Mouse (Mus musculus) ES-E14 (cell line): ENCODE results near the gene Atp8b4. TPM values are rescaled to one million over a fixed set of nuclear protein-coding genes. Genes with fewer than 3 reads are reported as not detected.

Experiments
- DNase-seq: peaks from one replicate; pipeline ENCODE4 v3.0.0-alpha.2; 2013; ENCODE audit warnings: low read depth, low spot score
- H3K27ac ChIP-seq: 2 replicates; pipeline ENCODE4 v1.5.1; 2012; ENCODE audit warnings: low read depth, mild to moderate bottlenecking, low read length, moderate library complexity, mixed read lengths; ENCODE audit not compliant: poor library complexity, insufficient read depth, severe bottlenecking
- H3K36me3 ChIP-seq: 2 replicates; pipeline ENCODE4 v1.6.1; 2012; ENCODE audit warnings: mild to moderate bottlenecking, low read length, moderate library complexity, mixed read lengths; ENCODE audit not compliant: control insufficient read depth, poor library complexity, insufficient read depth, severe bottlenecking
- H3K4me1 ChIP-seq, 2 experiments: fragments of 150-350 bp in 1 of 2; sonication (generic) in 1 of 2; 2 replicates each; pipeline ENCODE4 v1.6.1; 2012; ENCODE audit warnings: low read length in 2 of 2, mild to moderate bottlenecking in 1 of 2, mixed read lengths in 1 of 2; ENCODE audit not compliant: control insufficient read depth in 2 of 2, insufficient read depth in 2 of 2, poor library complexity in 1 of 2
- H3K4me3 ChIP-seq, 2 experiments: fragments of 150-350 bp in 1 of 2; sonication (generic) in 1 of 2; 2 replicates each; pipeline ENCODE4 v1.5.1; 2012; ENCODE audit warnings: low read length in 2 of 2, low read depth in 1 of 2, mild to moderate bottlenecking in 1 of 2, mixed read lengths in 1 of 2; ENCODE audit not compliant: insufficient read depth in 1 of 2, poor library complexity in 1 of 2, severe bottlenecking in 1 of 2
- H3K9ac ChIP-seq: 2 replicates; pipeline ENCODE4 v1.6.1; 2012; ENCODE audit warnings: low read depth, mild to moderate bottlenecking, low read length, mixed read lengths; ENCODE audit not compliant: poor library complexity, insufficient read depth, severe bottlenecking
- H3K9me3 ChIP-seq: fragments of 150-350 bp; sonication (generic); 2 replicates; pipeline ENCODE4 v1.6.1; 2012; ENCODE audit warnings: low read depth, mild to moderate bottlenecking, low read length; ENCODE audit not compliant: control insufficient read depth, insufficient read depth
- CHD2 ChIP-seq: IDR thresholded peaks from 2 replicates; pipeline ENCODE4 v1.6.1; 2014; ENCODE audit warnings: mild to moderate bottlenecking, low read depth, low read length, inconsistent platforms
- HCFC1 ChIP-seq: IDR thresholded peaks from 2 replicates; pipeline ENCODE4 v1.6.1; 2012; ENCODE audit warnings: low read length, inconsistent platforms, borderline replicate concordance; ENCODE audit not compliant: insufficient read depth
- MAFK ChIP-seq: IDR thresholded peaks from 2 replicates; pipeline ENCODE4 v1.6.1; 2014; ENCODE audit warnings: mild to moderate bottlenecking, low read depth, low read length, inconsistent platforms; ENCODE audit not compliant: insufficient read depth
- ZC3H11A ChIP-seq: IDR thresholded peaks from 2 replicates; pipeline ENCODE4 v1.6.1; 2012; ENCODE audit warnings: low read depth, mild to moderate bottlenecking, inconsistent platforms, low read length, borderline replicate concordance
- ZNF384 ChIP-seq: IDR thresholded peaks from 2 replicates; pipeline ENCODE4 v1.6.1; 2012; ENCODE audit warnings: low read depth, low read length, inconsistent platforms
- in situ Hi-C, 2 experiments: fragments of 600-800 bp; cut with MboI; formaldehyde crosslinking; loops; one replicate each; pipeline ENCODE4 v1.15.1; 2025; ENCODE audit warnings: low sequenced_read_pairs in 2 of 2, inconsistent platforms in 1 of 2; ENCODE audit not compliant: unreplicated experiment in 2 of 2
- total RNA-seq: library from RNA; depleted of rRNA; stranded (reverse); fragments of 300-350 nt; gene quantifications from 2 replicates; pipeline ENCODE4 v1.2.3, GENCODE M21; 2012

Gene Atp8b4
- total RNA-seq, 1 experiment = 0.27 TPM

DNA sequence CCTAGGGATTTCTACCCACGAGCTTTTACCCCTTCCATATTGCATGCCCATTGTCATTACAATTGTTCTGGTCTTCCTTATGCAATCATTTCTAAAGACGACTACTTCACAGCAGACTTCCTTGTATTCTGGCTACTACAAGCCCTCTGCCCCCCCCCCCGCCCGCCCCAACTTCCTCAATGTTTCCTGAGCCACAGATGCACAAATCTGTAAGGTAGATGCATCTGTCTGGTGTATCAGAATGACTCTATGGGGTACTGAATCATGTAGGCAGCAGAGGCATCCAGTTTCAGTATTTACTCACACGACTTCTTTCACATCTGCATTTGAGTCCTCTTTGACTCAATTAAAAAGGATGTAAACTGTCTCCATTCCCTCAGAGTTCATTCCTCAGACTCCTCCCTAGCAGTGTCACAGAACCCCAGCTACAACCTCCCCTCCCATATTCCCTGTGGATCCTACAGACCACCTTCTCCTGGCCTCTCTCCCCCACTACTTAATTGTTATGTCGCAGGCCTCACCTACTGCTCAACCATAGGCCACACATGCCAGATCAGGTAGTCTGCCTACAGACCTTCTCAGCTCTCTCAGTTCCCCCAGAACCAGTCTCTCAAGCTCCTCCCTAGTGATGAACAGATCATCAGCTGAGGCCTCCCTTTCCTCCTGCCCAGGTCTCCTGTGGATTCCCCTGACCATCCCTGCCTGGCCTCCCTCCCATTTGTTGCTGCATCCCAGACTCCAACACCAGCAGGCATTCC is 14.8 kb upstream of the Atp8b4 start:
- Histone ChIP-seq H3K27ac (no peak overlapping the region), H3K9ac (no peak overlapping the region), H3K4me3 (no peak overlapping the region), H3K36me3 (no peaks in the 10 kb centered on the region), H3K4me1 (0 out of 4 replicates have a peak, but pooled peaks cover 0 to 3% of the 10 kb centered on the region in 2 experiments), H3K9me3 (no peaks in the 10 kb centered on the region)
- TF ChIP-seq ZNF384 = no peak
- no peak for DNase-seq
- in situ Hi-C loops = no loop called here

DNA sequence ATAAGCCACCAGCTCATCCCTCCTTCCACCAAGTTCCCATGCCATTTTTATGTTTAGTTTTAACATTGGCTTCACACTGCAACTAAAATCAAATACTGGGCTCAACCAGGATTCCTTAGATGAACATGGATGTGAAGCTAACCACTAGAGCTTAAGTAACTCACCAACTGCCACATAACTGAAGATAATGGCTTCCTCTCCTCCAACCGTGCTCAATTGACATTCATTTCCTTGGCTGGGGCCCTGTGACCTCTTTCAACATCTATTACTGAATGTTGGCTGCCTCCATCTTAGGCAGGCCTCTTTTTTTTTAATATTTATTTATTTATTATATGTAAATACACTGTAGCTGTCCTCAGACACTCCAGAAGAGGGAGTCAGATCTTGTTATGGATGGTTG is 7.8 kb upstream of the Atp8b4 start:
- no peak overlapping the region for H3K4me3 ChIP-seq
- no peak overlapping the region for H3K27ac ChIP-seq
- no peaks in the 10 kb centered on the region for H3K4me1 ChIP-seq
- H3K9me3 ChIP-seq = no peaks in the 10 kb centered on the region
- no peak for TF ChIP-seq ZC3H11A
- TF ChIP-seq CHD2 = no peak
- no peak for TF ChIP-seq ZNF384
- TF ChIP-seq MAFK = no peak
- no peak for TF ChIP-seq HCFC1
- no peak overlapping the region for H3K9ac ChIP-seq
- H3K36me3 ChIP-seq = no peaks in the 10 kb centered on the region
- in situ Hi-C loops = no loop called here
- no peak for DNase-seq

DNA sequence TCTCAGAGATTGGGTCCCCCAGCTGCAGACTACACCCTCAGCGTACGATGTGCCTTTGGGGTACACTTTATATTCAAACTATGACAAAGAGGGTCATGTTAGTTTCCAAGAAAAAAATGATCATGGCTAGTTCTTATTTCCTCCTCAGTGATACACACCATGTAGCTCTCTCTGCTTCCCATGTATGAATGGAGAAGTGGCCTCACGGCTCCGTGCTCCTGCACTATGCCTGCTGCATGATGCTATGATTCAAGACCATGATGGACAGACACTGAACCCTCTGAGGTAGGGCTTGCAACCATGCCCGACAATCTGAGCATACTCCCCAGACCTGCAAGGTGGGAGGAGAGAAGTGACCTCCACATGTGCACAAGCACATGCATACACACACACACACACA is 7.0 kb upstream of the Atp8b4 start:
- Histone ChIP-seq H3K4me3 (no peak overlapping the region), H3K27ac (no peak overlapping the region), H3K4me1 (no peaks in the 10 kb centered on the region), H3K36me3 (no peaks in the 10 kb centered on the region), H3K9me3 (no peaks in the 10 kb centered on the region), H3K9ac (no peak overlapping the region)
- no peak for TF ChIP-seq ZNF384
- TF ChIP-seq CHD2 = no peak
- no peak for TF ChIP-seq ZC3H11A
- no peak for TF ChIP-seq MAFK
- no peak for TF ChIP-seq HCFC1
- DNase-seq = no peak
- in situ Hi-C loops = no loop called here

GRCm38 (mm10) chr2:126505156-126505555 is 4.7 kb upstream of the Atp8b4 start:
- no peak overlapping the region for H3K4me3 ChIP-seq
- TF ChIP-seq CHD2 (no peak), ZNF384 (no peak), HCFC1 (no peak), ZC3H11A (no peak), MAFK (no peak)
- H3K27ac ChIP-seq = no peak overlapping the region
- H3K9me3 ChIP-seq = no peaks in the 10 kb centered on the region
- no peaks in the 10 kb centered on the region for H3K4me1 ChIP-seq
- H3K36me3 ChIP-seq = no peaks in the 10 kb centered on the region
- in situ Hi-C loops = no loop called here
- no peak for DNase-seq
- H3K9ac ChIP-seq = no peak overlapping the region

DNA sequence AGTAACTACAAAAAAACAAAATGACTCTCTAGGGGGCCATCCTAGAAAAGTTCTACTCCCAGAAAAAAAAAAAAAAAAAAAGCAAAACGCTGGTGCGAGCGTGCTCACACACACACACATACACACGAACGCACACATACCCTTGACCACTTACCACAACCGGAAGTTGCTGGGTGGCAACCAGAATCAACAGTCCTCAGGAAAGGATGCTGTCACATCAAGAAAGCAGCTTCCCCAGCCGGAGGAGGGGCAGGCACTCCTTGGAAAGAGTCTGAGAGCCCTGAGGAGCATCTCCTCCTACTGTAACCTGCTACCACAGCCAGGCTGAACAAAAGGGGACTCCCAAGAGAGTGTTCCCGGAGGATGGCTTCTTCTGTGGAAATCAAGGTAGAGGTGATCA is 744 bp downstream of the Atp8b4 start:
- no peak overlapping the region for H3K27ac ChIP-seq
- no peaks in the 10 kb centered on the region for H3K36me3 ChIP-seq
- H3K4me1 ChIP-seq = no peaks in the 10 kb centered on the region
- no peak overlapping the region for H3K4me3 ChIP-seq
- H3K9me3 ChIP-seq = no peaks in the 10 kb centered on the region
- in situ Hi-C loops = no loop called here
- no peak for DNase-seq
- TF ChIP-seq HCFC1 (no peak), ZNF384 (no peak), CHD2 (no peak), MAFK (no peak), ZC3H11A (no peak)
- no peak overlapping the region for H3K9ac ChIP-seq
